Mouse (Mus musculus) limb, embryonic 10.5 days (tissue): Measurements from ENCODE around the gene Ctbp2. TPM values are rescaled to one million over a fixed set of nuclear protein-coding genes. Genes with fewer than 3 reads are reported as not detected.

Experiments
- DNase-seq: peaks from one replicate; pipeline ENCODE4 v3.0.0-alpha.2; 2017; ENCODE audit warnings: low spot score
- H3K27ac ChIP-seq: fragments of 300-500 bp; sonication (generic); 2 replicates; pipeline ENCODE4 v1.5.1; 2016; ENCODE audit warnings: mild to moderate bottlenecking
- H3K27me3 ChIP-seq: fragments of 300-500 bp; sonication (generic); 2 replicates; pipeline ENCODE4 v1.6.1; 2016; ENCODE audit warnings: low read depth, mild to moderate bottlenecking; ENCODE audit not compliant: poor library complexity, severe bottlenecking
- H3K36me3 ChIP-seq: fragments of 300-500 bp; sonication (generic); 2 replicates; pipeline ENCODE4 v1.6.1; 2016; ENCODE audit warnings: mild to moderate bottlenecking, moderate library complexity
- H3K4me1 ChIP-seq: fragments of 300-500 bp; sonication (generic); 2 replicates; pipeline ENCODE4 v1.6.1; 2016
- H3K4me3 ChIP-seq: fragments of 300-500 bp; sonication (generic); 2 replicates; pipeline ENCODE4 v1.5.1; 2016; ENCODE audit warnings: mild to moderate bottlenecking, moderate library complexity
- H3K9me3 ChIP-seq: fragments of 300-500 bp; sonication (generic); replicated peaks from 2 replicates; pipeline ENCODE4 v1.6.1; 2016; ENCODE audit warnings: mild to moderate bottlenecking
- WGBS: fragments of 180-500 bp; shearing (Covaris S2); methylation state at CpG from one replicate; pipeline ENCODE4 v1.1.7; 2016; 5-methylcytosine and 5-hydroxymethylcytosine counted together
- polyA plus RNA-seq: library from polyadenylated mRNA; unstranded; fragments of >200 nt; fragmentation: Nextera tagmentation; extraction: Ambion mirVana; gene quantifications from 2 replicates; pipeline ENCODE4 v1.2.1, GENCODE M21; 2016

Gene Ctbp2
- polyA plus RNA-seq, 1 experiment from 2014 or later = 145 TPM

DNA sequence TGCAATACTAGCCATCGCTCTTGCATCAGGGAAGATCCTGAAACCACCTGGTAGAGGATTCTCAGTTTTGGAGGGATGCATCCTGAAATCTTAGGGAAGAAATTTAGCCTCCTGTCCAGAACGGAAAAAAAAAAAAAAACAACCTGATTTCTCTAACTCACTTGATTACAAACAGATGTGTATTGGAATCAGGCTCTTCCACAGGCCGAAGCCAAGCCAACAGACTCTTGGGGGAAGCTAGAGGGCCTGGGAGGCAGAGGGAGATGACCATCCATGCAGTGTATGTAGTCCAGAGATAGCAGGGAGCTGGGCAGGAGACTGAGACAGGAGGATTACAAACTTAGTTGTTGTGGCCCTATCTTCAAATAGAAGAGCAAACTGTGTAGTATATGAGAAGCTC is 30.0 kb downstream of the Ctbp2 start:
- Histone ChIP-seq H3K27ac (no peak overlapping the region), H3K4me3 (no peak overlapping the region), H3K36me3 (peaks cover 45% of the 10 kb centered on the region), H3K9me3 (no peaks in the 10 kb centered on the region), H3K4me1 (peaks cover 45% of the 10 kb centered on the region), H3K27me3 (no peaks in the 10 kb centered on the region)
- 45% methylated on average over 3 of the region's 3 CpGs for WGBS
- no peak for DNase-seq

DNA sequence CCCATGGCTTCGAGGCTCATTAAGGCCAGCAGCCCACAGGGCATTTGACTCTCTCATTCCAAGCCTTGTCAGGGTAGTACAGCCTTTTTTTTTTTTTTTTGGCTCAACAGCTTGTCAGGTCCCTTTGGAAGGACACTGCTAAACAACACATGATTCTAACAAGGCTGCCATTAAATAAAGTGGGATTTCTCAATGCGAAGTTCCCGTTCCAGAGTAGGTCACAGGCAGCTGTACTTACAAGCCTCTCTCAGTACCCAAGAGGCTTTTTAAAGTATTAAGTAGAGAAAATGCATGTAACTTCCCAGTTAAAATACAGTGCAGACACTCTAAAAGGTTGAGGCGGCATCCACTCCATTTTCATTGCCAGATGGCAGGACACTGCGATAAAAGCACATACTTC is 30.4 kb downstream of the Ctbp2 start:
- DNase-seq = no peak
- peaks cover 50% of the 10 kb centered on the region for H3K4me1 ChIP-seq
- H3K9me3 ChIP-seq = no peaks in the 10 kb centered on the region
- WGBS = 84% methylated on average over 5 of the region's 5 CpGs
- no peaks in the 10 kb centered on the region for H3K27me3 ChIP-seq
- peaks cover 44% of the 10 kb centered on the region for H3K36me3 ChIP-seq
- H3K4me3 ChIP-seq = no peak overlapping the region
- no peak overlapping the region for H3K27ac ChIP-seq

DNA sequence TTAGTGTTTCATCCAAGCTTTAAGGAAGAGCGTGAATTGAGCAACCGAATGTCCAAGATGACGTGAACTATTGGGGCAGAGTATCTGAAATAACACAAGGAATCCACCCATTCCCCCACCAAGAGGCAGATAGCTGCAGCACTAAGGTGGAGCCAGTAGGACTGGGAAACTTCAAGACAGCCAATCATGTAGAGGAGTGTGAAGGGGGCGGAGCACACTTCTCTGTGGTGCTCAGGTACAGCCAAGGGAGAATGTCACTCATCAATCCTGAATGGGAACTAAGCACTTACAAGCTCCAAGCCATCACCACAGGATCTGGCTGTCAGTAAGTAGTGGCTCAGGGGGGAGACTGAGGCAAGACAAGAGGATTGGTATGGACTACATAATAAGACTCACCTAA is 33.5 kb downstream of the Ctbp2 start:
- Histone ChIP-seq H3K4me1 (peaks cover 42% of the 10 kb centered on the region), H3K9me3 (no peaks in the 10 kb centered on the region)

DNA sequence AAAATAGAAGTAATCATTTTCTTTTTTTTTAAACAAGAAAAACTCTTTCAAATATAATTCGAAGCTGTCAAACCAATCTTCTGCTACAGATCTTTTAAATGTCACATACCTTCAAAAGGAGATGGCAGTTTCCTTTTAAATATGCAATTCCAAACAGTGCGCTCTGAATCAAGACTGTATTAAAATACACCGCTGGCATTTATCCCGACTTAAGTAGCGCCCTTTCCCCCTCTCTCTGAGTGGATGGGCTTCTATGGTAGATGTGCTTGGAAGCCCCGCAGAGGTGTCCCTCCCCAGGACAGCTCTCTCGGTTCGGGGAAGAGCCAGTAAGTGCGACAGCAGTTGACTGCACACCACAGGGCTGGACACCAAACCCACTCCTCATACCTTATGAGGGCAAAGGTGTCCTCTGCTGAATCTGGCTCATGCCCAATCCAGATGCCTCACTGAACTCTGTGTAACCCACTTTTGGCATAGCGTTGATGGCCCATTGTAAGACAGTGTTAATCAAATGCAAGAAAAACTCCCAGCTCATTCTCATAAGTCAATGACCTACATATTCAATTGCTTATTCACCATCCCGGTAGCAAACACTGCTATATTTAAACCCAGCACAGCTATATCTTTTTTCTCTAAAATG is 34.4 kb downstream of the Ctbp2 start:
- DNase-seq = no peak
- H3K27me3 ChIP-seq = no peaks in the 10 kb centered on the region
- H3K36me3 ChIP-seq = peaks cover 34% of the 10 kb centered on the region
- no peak overlapping the region for H3K27ac ChIP-seq
- H3K4me3 ChIP-seq = no peak overlapping the region
- H3K9me3 ChIP-seq = no peaks in the 10 kb centered on the region
- peaks cover 36% of the 10 kb centered on the region for H3K4me1 ChIP-seq
- 93% methylated on average over 11 of the region's 11 CpGs for WGBS

More for the DNA sequence above, 33.5 kb downstream of the Ctbp2 start:
- H3K27me3 ChIP-seq = no peaks in the 10 kb centered on the region
- H3K27ac ChIP-seq = no peak overlapping the region
- peaks cover 33% of the 10 kb centered on the region for H3K36me3 ChIP-seq
- H3K4me3 ChIP-seq = no peak overlapping the region
- 90% methylated on average over 4 of the region's 4 CpGs for WGBS
- DNase-seq = no peak

DNA sequence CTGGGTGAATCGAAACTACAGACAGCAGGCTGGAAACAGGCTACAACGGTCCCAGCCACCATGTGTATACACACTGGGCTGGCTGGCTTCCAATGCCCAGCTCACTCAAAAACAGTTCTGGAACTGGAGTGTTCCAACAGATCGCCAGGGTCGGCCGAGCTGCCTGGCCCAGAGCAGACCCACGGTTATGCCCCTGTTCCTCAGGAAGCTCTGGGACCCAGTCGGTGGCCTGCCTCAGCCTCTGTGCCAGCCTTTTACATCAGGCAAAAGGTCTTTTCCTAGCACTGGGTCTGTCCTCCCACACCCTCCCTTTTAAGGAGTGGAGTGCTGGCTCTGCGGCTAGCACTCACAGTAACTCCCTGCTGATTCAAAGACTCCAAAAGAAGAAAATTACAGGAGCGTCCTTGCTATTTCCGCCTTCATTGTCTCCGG is 35.3 kb downstream of the Ctbp2 start:
- peaks cover 27% of the 10 kb centered on the region for H3K4me1 ChIP-seq

DNA sequence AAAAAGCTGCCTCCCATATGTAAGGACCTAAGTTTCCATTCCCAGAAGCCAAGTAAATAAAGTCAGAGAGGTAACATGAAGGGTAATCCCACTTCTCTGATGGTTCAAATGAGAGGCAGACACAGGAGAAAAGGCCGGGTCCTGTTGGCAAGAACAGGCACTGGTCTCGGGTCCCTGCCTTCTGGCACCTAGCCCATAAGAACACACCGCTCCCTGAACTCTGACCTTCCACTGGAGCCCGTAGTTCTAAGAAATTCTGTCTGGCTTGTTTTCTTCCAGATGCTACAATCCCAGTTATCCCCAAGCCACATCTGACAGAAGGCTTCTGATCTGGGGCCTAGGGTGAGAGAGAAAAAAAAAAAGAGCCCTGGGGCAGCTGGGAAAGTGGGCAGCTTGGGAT is 35.7 kb downstream of the Ctbp2 start:
- DNase-seq = no peak
- Histone ChIP-seq H3K4me1 (peaks cover 22% of the 10 kb centered on the region), H3K9me3 (no peaks in the 10 kb centered on the region), H3K36me3 (peaks cover 44% of the 10 kb centered on the region), H3K4me3 (no peak overlapping the region), H3K27me3 (no peaks in the 10 kb centered on the region), H3K27ac (no peak overlapping the region)
- WGBS = 85% methylated on average over 4 of the region's 4 CpGs

More for the DNA sequence above, 35.3 kb downstream of the Ctbp2 start:
- no peak for DNase-seq
- H3K27ac ChIP-seq = 0 out of 2 replicates have a peak overlapping the region, but pooled peaks have one; percentile 25
- peaks cover 42% of the 10 kb centered on the region for H3K36me3 ChIP-seq
- H3K27me3 ChIP-seq = no peaks in the 10 kb centered on the region
- H3K4me3 ChIP-seq = no peak overlapping the region
- no peaks in the 10 kb centered on the region for H3K9me3 ChIP-seq
- WGBS = 74% methylated on average over 11 of the region's 11 CpGs

DNA sequence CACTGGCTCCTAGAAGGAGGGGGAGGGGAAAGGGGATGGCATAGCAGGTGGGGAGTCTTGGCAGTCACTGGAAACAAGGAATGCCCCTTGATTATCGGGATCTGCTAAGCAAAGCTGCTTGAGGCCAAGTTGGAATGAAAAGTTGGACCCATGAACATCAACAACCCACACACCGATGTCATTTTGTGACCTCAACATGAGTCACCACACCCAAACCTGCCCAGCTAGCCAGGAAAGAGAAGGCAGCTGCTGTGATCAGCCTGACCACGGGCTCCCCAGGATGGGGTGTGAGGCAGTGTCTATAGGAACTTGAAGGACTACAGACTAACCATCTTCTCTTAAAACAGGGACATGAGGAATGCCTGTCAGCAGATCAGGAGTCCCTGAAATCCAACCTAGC is 38.7 kb downstream of the Ctbp2 start:
- H3K4me1 ChIP-seq = peaks cover 16% of the 10 kb centered on the region
- H3K4me3 ChIP-seq = no peak overlapping the region
- H3K27ac ChIP-seq = no peak overlapping the region
- no peak for DNase-seq
- H3K36me3 ChIP-seq = peaks cover 42% of the 10 kb centered on the region
- H3K27me3 ChIP-seq = no peaks in the 10 kb centered on the region
- no peaks in the 10 kb centered on the region for H3K9me3 ChIP-seq
- WGBS = 95% methylated on average over 3 of the region's 3 CpGs

DNA sequence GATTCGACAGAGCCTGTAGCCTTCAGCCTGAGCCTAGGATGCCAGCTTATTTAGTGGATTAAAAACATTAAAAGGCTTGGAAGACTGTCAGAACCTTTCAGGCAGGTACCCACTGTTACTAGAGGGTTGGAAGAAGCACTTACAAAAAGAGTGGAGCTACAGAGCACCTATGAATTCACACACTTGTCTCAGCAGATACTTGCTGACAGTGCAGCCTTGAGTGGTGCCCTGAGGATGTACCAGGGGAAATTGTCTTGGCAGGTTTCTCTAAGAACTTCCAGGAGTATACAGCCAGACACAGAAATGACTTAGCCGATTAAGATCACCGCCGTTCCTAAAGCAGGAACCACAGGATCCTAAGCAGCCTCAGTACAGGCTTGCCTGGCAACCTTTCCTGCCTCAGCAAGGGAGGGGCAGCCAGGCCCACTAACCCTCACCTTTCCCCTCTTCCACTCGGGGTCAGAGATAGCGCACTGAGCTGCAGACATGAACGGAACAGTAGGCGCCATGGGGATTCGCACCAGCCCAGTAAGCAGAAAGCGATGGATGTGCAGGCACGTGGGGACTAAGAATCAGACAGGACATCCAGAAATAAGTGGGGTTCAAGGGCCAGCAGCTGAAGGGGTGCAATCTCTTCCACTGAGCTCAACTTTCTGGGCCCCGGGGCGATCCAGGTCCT is 40.1 kb downstream of the Ctbp2 start:
- H3K36me3 ChIP-seq = peaks cover 55% of the 10 kb centered on the region
- H3K4me3 ChIP-seq = no peak overlapping the region
- H3K27me3 ChIP-seq = no peaks in the 10 kb centered on the region
- DNase-seq = no peak
- WGBS = 91% methylated on average over 13 of the region's 13 CpGs
- peaks cover 12% of the 10 kb centered on the region for H3K4me1 ChIP-seq
- no peaks in the 10 kb centered on the region for H3K9me3 ChIP-seq
- H3K27ac ChIP-seq = no peak overlapping the region

DNA sequence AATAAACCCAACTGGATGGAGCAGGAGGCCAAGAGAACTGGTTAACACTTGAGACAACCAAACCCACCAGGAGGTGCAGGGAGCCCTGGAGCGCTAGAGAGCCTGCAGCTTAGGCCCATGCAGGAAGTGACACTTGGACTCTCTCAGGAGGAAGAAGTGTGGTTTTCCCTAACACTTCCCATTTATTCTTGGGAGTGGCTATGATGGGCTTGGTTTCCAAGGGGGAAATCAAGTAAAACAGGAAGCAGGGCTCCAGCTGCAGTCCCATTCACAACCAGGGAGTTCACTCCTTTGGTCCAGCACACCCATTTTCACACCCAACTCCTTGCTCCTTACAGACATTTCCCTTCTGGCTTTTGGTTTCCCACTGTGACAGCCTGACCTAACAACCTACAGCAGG is 45.2 kb downstream of the Ctbp2 start:
- 73% methylated on average over 1 of the region's 1 CpGs for WGBS
- Histone ChIP-seq H3K27ac (no peak overlapping the region), H3K9me3 (no peaks in the 10 kb centered on the region), H3K27me3 (no peaks in the 10 kb centered on the region), H3K36me3 (peaks cover 80% of the 10 kb centered on the region), H3K4me3 (no peak overlapping the region), H3K4me1 (peaks cover 9% of the 10 kb centered on the region)
- DNase-seq = no peak

DNA sequence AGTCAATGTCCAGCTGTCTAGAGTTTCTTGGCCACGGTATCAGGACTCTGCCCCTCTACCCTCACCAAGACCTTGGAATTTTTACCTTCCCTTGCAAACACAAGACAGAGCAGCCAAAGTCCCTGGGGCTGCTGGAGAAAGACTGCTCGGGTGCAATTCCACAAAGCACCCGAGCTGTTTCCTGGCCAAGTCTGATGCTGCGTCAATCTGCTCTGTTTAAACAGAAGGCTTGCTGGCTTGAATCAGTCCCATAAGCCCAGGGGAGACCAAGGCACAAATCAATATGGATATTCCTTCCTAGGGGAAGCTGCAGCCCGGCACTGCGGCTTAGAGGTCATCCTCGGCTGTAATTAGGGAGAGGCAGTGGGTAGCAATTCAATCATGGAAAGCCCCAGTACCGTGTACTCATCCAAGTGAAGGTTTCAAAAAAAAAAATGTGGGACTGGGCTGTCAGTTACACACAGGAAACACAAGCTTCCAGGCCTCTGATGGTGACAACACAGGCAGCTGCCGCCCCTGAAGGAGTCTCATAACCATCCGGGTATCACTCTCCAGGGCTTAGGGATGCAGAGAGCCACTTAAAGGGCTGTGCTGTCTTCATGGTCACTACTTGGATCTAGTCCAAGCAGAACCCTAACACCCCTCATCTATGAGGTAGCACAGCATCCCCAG is 49.6 kb downstream of the Ctbp2 start:
- no peak overlapping the region for H3K27ac ChIP-seq
- 83% methylated on average over 10 of the region's 10 CpGs for WGBS
- H3K27me3 ChIP-seq = no peaks in the 10 kb centered on the region
- DNase-seq = no peak
- H3K9me3 ChIP-seq = no peaks in the 10 kb centered on the region
- H3K4me3 ChIP-seq = no peak overlapping the region
- H3K36me3 ChIP-seq = peaks cover 93% of the 10 kb centered on the region
- H3K4me1 ChIP-seq = 0 out of 2 replicates have a peak, but pooled peaks cover 3% of the 10 kb centered on the region

DNA sequence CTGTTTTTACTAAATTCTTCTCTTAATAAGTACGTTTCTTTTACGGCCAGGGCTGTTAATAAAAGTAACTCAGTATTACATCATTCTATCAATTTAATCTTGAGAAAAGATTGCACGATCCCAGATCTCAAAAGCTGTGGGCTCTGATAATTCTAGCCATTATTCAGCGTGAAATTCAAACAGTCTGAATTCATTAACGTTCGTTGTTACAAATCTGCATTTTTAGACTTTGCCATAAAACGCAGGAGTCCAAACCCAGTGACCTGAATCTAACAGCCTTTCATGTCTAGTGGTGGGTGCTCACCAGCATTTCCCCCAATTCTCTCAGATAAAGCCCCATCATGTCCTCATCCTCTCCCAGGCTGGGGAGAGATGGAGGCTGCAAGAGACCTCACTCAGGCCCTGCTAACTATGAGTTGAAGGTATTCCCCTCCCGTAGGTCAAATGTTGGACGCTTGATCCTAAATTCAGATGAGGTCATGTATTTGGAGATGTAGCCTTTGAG is 51.0 kb downstream of the Ctbp2 start:
- Histone ChIP-seq H3K27ac (no peak overlapping the region), H3K4me3 (no peak overlapping the region), H3K9me3 (no peaks in the 10 kb centered on the region), H3K4me1 (peaks cover 6% of the 10 kb centered on the region; the same call in 1 of the 2 replicates), H3K36me3 (peaks cover 92% of the 10 kb centered on the region), H3K27me3 (no peaks in the 10 kb centered on the region)
- no peak for DNase-seq
- 91% methylated on average over 9 of the region's 9 CpGs for WGBS

DNA sequence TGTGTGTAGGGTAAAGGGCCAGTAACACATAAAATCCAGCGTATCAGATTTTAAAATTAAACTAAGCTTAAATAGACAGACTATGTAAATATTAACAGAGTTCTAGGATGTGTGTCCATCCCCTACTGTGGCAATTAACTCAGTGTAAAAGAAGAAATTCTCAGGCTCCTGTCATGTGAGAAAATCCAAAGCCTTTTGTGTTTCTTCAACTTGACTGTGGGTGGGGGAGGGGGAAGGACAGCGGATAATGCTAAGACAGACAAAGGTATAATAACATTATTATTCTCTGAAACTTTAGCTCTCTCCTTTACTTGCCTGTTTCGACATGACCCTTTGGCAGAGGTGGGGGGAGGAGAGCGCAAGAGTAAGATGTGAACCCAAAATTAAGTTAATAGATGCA is 51.6 kb downstream of the Ctbp2 start:
- peaks cover 90% of the 10 kb centered on the region for H3K36me3 ChIP-seq
- peaks cover 12% of the 10 kb centered on the region for H3K4me1 ChIP-seq
- H3K27ac ChIP-seq = no peak overlapping the region
- DNase-seq = no peak
- WGBS = 93% methylated on average over 4 of the region's 4 CpGs
- no peaks in the 10 kb centered on the region for H3K27me3 ChIP-seq
- no peaks in the 10 kb centered on the region for H3K9me3 ChIP-seq
- no peak overlapping the region for H3K4me3 ChIP-seq

DNA sequence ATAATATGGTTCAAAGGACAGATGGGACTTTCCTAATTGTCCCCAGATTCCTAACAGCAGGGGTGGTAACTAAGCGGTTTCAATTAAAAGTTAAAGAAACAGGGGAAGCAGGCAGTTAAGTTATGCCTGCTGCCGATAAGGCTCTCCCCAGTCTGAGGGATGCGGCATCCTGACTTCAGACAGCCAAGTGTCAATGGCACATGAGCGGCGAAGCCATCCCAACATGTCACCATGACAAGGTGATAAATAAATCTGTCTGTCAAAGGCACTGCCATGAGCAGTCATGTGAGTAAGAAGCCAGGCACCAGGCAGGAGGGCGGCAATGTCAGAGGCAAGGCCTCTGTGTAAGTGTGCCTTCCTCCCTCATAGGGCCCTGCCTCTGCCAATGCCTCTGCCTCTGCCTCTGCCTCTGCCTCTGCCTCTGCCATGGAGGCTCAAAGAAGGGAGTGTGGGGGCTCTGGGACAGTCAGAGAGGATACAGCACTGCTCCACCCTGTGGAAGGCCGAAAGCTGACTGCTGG is 56.8 kb downstream of the Ctbp2 start:
- H3K27ac ChIP-seq = peak overlapping the region; percentile 14; the same call in 1 of the 2 replicates
- H3K4me3 ChIP-seq = no peak overlapping the region
- H3K4me1 ChIP-seq = peaks cover 20% of the 10 kb centered on the region
- no peaks in the 10 kb centered on the region for H3K9me3 ChIP-seq
- 57% methylated on average over 7 of the region's 7 CpGs for WGBS
- no peaks in the 10 kb centered on the region for H3K27me3 ChIP-seq
- DNase-seq = no peak
- peaks cover 85% of the 10 kb centered on the region for H3K36me3 ChIP-seq
